In genomic region chr16:34772445-34773032, GRCm38 (mm10) we compare ENCODE assay signal across 14 mouse cellular contexts. TPM values are rescaled to one million over a fixed set of nuclear protein-coding genes. Genes with fewer than 3 reads are reported as not detected.
A peak's percentile ranks its signal among the peaks of the same experiment; 100 is the strongest.
DNase-seq lines count a peak whose midpoint lies in the region; ATAC-seq lines count a peak whose summit lies in the region.
"Had no signal": no experiment of that assay in that cellular context is flagged by ENCODE, and none has a peak within 500 bp of the region (broad histone marks: within the 10 kb centered on the region; RNA-seq: fewer than 3 reads in every experiment).

No protein-coding gene starts in this region.

- ATAC-seq in megakaryocyte, adult 5-6 weeks (ENCODE audit: poor library complexity, severe bottlenecking) = peak; percentile 49; the same call in 1 of the 2 replicates
- ATAC-seq: intestine, embryonic 16.5 days had no signal

- peak; percentile 9 for DNase-seq in layer of hippocampus, adult 9-11 months
- DNase-seq in layer of hippocampus, postnatal 25 days (ENCODE audit: extremely low spot score in 1 of 2, low spot score in 1 of 2) = no peak
- DNase-seq in embryo, embryonic 11 days = peak; percentile 65
- DNase-seq in retina, embryonic 14.5 days (ENCODE audit: low spot score) = peak; percentile 92
- DNase-seq in cerebellum, adult 8-10 months = no peak
- no peak for DNase-seq in liver
- DNase-seq in left cerebral cortex, postnatal 36 days (ENCODE audit: low spot score in 2 of 2) = no peak
- DNase-seq: cerebellum, adult 9-11 months; heart, adult 11 months; kidney, postnatal 10 days; lung, adult 2 months; thymus, postnatal 25 days had no signal

- intact Hi-C loops in left cerebral cortex, postnatal 36 days (cut with DNase I) = no loop called here

RNA-seq across cellular contexts. Expression of gene Mylk, which starts 27.5 kb away (rescaled TPM):
- total RNA-seq in layer of hippocampus, postnatal 25 days (2021) = 10 to 100 TPM; 13.6 to 14.8 TPM
- total RNA-seq in megakaryocyte, adult 5-6 weeks (2015) = 1.6 and 1.9 TPM in 2 replicates
- total RNA-seq in megakaryocyte, adult 5-6 weeks (2017) = 2.4 and 5.0 TPM in 2 replicates
- total RNA-seq in left cerebral cortex, postnatal 36 days (2021) = 10 to 100 TPM; 13.7 to 19.1 TPM

Comparison
In these comparisons a context has a peak if more than half of its experiments do, and no peak if none do; other contexts are left out.
1. DNase-seq: peak in layer of hippocampus, adult 9-11 months (single experiment), embryo, embryonic 11 days (single experiment) and retina, embryonic 14.5 days (single experiment); none in layer of hippocampus, postnatal 25 days (0 of 2), cerebellum, adult 8-10 months (single experiment), liver (single experiment) and left cerebral cortex, postnatal 36 days (0 of 2).